13 mouse cellular contexts compared by ENCODE assay signal in genomic region chr15:11295016-11295415, GRCm38 (mm10).
A peak's percentile ranks its signal among the peaks of the same experiment; 100 is the strongest.
DNase-seq lines count a peak whose midpoint lies in the region; ATAC-seq and TF ChIP-seq lines count a peak whose summit lies in the region.
"Had no signal": no experiment of that assay in that cellular context is flagged by ENCODE, and none has a peak within 500 bp of the region (broad histone marks: within the 10 kb centered on the region; RNA-seq: fewer than 3 reads in every experiment).

No protein-coding gene starts in this region.

- no peak overlapping the region for H3K27ac ChIP-seq in hindbrain, postnatal 0 days
- H3K27ac ChIP-seq in hindbrain, embryonic 11.5 days (ENCODE audit: low read depth, low read length) = no peak overlapping the region
- H3K27ac ChIP-seq in heart, embryonic 12.5 days (ENCODE audit: poor library complexity, severe bottlenecking) = no peak overlapping the region
- H3K27ac ChIP-seq: heart, embryonic 13.5 days; lung, embryonic 15.5 days had no signal

- TF ChIP-seq CTCF in hindbrain, postnatal 0 days (IDR thresholded peaks at IDR 0.05; ENCODE audit: low read depth) = no peak

- no peak overlapping the region for H3K4me2 ChIP-seq in hindbrain, postnatal 0 days (ENCODE audit: low read depth, low read length)
- H3K4me2 ChIP-seq in hindbrain, embryonic 11.5 days (replicated peaks; ENCODE audit: low read depth, low read length) = no peak overlapping the region
- H3K4me2 ChIP-seq in heart, embryonic 12.5 days = no peak overlapping the region
- H3K4me2 ChIP-seq: heart, embryonic 13.5 days; lung, embryonic 15.5 days had no signal

- H3K4me3 ChIP-seq in hindbrain, postnatal 0 days (ENCODE audit: low read length) = no peak overlapping the region
- H3K4me3 ChIP-seq in hindbrain, embryonic 11.5 days (ENCODE audit: low read depth, low read length) = no peak overlapping the region
- H3K4me3 ChIP-seq in heart, embryonic 12.5 days = no peak overlapping the region
- H3K4me3 ChIP-seq: heart, embryonic 13.5 days; lung, embryonic 15.5 days had no signal

- H3K9me3 ChIP-seq in hindbrain, postnatal 0 days (ENCODE audit: low read length) = no peaks in the 10 kb centered on the region
- H3K9me3 ChIP-seq in hindbrain, embryonic 11.5 days (ENCODE audit: control insufficient read depth, low read length) = no peaks in the 10 kb centered on the region
- no peaks in the 10 kb centered on the region for H3K9me3 ChIP-seq in heart, embryonic 12.5 days (replicated peaks)
- H3K9me3 ChIP-seq: heart, embryonic 13.5 days; lung, embryonic 15.5 days had no signal

- H3K4me1 ChIP-seq in hindbrain, postnatal 0 days (ENCODE audit: insufficient read depth, low read length) = no peaks in the 10 kb centered on the region
- H3K4me1 ChIP-seq in hindbrain, embryonic 11.5 days (replicated peaks; ENCODE audit: control insufficient read depth, insufficient read depth, low read length) = no peaks in the 10 kb centered on the region
- H3K4me1 ChIP-seq in heart, embryonic 12.5 days (replicated peaks) = no peaks in the 10 kb centered on the region
- H3K4me1 ChIP-seq: heart, embryonic 13.5 days; lung, embryonic 15.5 days had no signal

- no peak overlapping the region for H3K9ac ChIP-seq in hindbrain, postnatal 0 days (replicated peaks; ENCODE audit: low read length)
- no peak overlapping the region for H3K9ac ChIP-seq in hindbrain, embryonic 11.5 days (ENCODE audit: low read depth, low read length)
- no peak overlapping the region for H3K9ac ChIP-seq in heart, embryonic 12.5 days
- H3K9ac ChIP-seq: heart, embryonic 13.5 days; lung, embryonic 15.5 days had no signal

- ATAC-seq in hindbrain, postnatal 0 days = 0 out of 2 replicates have a peak, but pooled peaks have one; percentile 45
- ATAC-seq in hindbrain, embryonic 11.5 days (ENCODE audit: low FRiP score) = no peak
- ATAC-seq in heart, embryonic 12.5 days (ENCODE audit: insufficient number of reproducible peaks, low FRiP score) = no peak

- 41% methylated on average over 6 of the region's 6 CpGs for WGBS in hindbrain, postnatal 0 days
- 67% methylated on average over 6 of the region's 6 CpGs for WGBS in hindbrain, embryonic 11.5 days
- WGBS in heart, embryonic 12.5 days = 65% methylated on average over 6 of the region's 6 CpGs

- H3K27me3 ChIP-seq in hindbrain, postnatal 0 days (ENCODE audit: insufficient read depth, low read length) = no peaks in the 10 kb centered on the region
- no peaks in the 10 kb centered on the region for H3K27me3 ChIP-seq in hindbrain, embryonic 11.5 days (ENCODE audit: control insufficient read depth, insufficient read depth, low read length)
- no peaks in the 10 kb centered on the region for H3K27me3 ChIP-seq in heart, embryonic 12.5 days (replicated peaks)
- H3K27me3 ChIP-seq: heart, embryonic 13.5 days; lung, embryonic 15.5 days had no signal

- DNase-seq in embryo, embryonic 11 days = peak; percentile 11
- DNase-seq in embryo, embryonic 10.5 days (ENCODE audit: low spot score) = no peak
- peak; percentile 20 for DNase-seq in hindbrain, postnatal 0 days (ENCODE audit: low spot score)
- DNase-seq in hindbrain, embryonic 11.5 days (ENCODE audit: low spot score) = no peak
- DNase-seq in retina, postnatal 1 day = peak; percentile 21
- DNase-seq in retina, embryonic 14.5 days (ENCODE audit: low spot score) = no peak
- DNase-seq: cerebellum, adult 11-12 months; heart, postnatal 4 days; kidney, adult 18-20 months; kidney, postnatal 14 days had no signal

- no peaks in the 10 kb centered on the region for H3K36me3 ChIP-seq in hindbrain, postnatal 0 days (ENCODE audit: insufficient read depth, low read length)
- H3K36me3 ChIP-seq in hindbrain, embryonic 11.5 days (ENCODE audit: control insufficient read depth, insufficient read depth, low read length) = no peaks in the 10 kb centered on the region
- no peaks in the 10 kb centered on the region for H3K36me3 ChIP-seq in heart, embryonic 12.5 days
- H3K36me3 ChIP-seq: heart, embryonic 13.5 days; lung, embryonic 15.5 days had no signal

Comparison
In these comparisons a context has a peak if more than half of its experiments do, and no peak if none do; other contexts are left out.
1. DNase-seq: peak in embryo, embryonic 11 days (single experiment), hindbrain, postnatal 0 days (single experiment) and retina, postnatal 1 day (single experiment); none in embryo, embryonic 10.5 days (single experiment), hindbrain, embryonic 11.5 days (single experiment) and retina, embryonic 14.5 days (single experiment).